Mouse (Mus musculus): ENCODE data around the gene Gpc5.

Gene Gpc5

DNA sequence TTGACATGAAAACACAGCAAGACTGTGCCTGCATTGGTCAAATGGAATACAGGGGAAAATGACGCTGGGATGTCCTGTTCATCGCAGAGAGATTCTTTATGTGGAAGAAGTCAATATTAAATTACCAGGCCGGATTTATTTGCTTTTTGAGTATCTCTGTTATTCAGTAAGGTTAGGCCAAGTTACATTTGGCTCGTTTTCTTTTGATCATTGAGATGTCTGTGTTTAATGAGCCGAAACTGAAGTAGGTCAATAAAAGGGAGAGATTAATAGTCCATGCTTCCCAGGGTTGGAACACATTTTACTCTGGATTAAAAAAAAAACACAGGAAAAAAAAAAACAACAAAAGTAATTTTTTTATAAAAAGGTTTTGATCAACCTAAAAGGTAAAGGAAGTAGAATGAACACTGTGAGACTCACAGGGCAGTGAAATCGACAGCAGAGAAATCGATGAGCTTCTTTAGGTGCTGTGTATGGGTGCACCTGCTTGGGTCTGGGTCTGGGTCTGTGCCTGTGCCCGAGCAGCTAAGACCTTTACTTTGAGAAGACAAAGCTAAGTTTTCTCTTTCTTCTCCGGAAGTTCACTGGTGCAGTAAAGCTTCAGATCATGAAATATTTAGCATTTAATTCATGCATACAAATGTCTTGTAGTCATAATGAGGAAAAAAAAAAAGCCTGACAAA is 8.7 kb downstream of the Gpc5 start:
- DNase-seq (ENCODE audit: extremely low read depth, insufficient read length, low spot score): no peak

DNA sequence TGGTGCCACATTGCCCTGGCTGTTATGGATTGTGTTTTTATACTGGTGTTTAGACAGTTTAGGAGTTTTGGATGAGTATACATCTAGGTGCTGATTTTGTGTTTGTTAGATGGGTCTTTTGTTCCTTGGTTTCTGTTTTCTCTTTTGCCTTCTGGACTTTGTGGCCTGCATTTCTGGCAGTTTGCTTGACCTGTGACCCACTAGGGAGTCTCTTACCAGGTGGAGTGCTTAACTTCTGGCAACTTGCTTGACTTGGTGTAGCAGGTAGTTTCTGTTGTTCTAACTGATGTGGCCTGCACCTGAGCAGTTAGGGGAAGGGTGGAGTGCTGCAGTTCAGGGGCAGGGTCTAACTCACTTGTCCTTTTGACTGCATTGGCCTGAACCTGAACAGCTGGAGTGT is 14.3 kb downstream of the Gpc5 start:
- no peak for DNase-seq (ENCODE audit: extremely low read depth, insufficient read length, low spot score)

DNA sequence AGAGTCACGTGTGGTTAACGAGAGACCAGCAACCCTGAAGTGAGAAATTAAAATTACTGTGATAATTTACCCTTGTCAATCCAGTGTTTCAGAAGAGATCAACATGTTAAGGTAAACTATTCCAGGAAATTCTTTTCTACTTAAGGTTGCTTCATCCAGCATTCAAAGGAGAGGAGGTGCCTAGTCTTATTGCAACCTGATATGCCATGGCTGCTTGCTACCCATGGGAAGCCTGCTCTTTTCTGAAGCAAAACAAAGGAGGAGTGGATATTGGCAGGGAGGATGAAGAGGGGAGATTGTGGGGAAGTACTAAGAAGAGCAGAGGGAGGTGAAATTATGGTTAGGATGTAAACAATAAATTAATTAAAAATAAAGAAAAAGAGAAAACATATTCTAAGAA is 15.5 kb downstream of the Gpc5 start:
- no peak for DNase-seq (ENCODE audit: extremely low read depth, insufficient read length, low spot score)

DNA sequence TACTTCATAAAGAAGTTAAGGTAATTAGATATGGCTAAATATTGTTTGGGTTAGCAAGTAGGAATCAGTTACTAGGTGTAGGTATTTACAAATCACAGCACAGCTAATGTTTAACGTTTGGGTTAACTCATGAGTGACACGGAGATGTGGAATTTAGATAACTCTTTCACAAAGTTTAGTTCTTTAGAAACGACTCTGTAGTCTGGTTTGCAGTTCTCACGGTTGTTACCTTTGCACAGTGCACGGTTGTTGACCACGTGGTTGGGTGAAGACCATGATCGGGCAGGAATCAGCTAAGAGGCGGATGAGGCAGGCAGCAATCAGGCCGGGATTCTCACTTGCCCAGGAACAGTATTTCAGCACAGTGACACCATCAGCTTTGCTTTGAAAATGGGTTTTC is 26.6 kb downstream of the Gpc5 start:
- no peak for DNase-seq (ENCODE audit: extremely low read depth, insufficient read length, low spot score)

DNA sequence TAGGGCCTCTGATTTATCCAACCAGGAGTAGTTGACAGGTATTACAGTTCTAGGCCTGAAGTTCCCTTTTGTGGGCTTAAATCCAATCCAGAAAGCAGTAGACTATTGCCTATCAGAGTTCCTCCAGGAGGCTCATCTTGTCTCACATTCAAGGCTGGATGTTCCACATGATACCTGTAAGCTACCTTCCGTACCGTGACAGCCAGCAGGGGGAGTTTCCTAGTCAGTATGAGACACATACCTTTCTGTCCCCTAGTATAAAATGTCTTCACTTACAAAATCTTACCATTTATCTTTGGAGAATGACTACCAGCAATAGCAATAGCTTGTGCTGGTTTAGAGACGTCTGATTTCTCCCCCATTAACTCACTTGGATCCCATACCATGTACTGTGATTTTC is 56.8 kb downstream of the Gpc5 start:
- no peak for DNase-seq (ENCODE audit: extremely low read depth, insufficient read length, low spot score)

DNA sequence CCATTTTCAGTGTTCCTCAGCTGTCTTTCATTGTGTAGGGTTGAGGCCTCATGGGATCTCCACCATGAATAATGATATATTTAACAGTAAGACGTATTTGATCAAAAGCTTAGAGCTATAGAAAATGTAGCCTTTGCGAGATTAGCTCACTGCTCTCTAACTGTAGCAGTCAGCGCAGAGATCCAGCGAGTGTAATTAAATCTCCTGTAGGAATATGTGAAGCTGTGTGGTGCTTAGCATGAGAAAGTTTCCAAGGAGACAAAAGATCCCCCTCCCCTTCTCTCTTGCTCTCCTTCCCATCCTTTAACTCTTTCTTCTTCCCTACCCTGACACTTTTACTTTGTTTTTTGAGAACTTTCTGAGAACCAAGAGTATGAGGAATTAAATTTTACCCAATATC is 64.6 kb downstream of the Gpc5 start:
- no peak for DNase-seq (ENCODE audit: extremely low read depth, insufficient read length, low spot score)

DNA sequence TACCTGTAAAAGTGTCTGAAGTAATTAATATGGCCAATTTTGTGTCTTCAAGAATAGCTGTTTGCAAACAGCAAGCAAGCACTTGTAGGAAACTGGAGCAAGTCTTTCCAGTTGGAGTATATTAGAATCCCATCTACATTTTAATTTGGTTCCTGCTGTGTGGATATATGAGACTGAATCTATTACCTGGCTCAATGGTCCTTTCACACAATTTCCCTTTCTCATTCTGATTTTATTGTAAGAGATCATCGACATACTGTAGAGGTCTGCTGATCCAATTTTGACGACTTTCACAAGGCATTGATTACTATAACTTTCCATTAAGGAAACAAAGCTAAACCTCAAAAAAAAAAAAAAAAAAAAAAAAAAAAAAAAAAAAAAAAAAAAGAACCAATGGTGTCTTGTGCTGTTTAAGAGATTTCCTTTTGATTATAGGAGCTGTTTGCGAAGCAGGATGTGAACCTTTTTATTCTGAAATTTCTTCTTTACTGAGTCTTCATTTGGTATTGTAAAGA is 85.4 kb downstream of the Gpc5 start:
- no peak for DNase-seq (ENCODE audit: extremely low read depth, insufficient read length, low spot score)

DNA sequence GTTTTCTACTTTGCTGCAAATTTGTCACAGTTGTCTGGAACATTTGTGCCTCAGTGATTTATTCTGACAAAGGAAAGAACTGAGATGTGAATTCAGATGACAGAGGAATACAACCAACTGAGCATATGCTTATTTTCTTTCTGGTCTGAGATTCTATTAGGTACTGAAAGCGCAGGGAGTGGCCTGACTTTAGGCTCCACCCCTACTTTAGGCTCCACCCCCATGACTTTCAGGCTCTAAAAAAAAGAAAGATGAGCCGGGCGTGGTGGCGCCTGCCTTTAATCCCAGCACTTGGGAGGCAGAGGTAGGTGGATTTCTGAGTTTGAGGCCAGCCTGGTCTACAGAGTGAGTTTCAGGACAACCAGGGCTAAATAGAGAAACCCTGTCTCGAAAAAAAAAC is 87.9 kb downstream of the Gpc5 start:
- no peak for DNase-seq (ENCODE audit: extremely low read depth, insufficient read length, low spot score)

DNA sequence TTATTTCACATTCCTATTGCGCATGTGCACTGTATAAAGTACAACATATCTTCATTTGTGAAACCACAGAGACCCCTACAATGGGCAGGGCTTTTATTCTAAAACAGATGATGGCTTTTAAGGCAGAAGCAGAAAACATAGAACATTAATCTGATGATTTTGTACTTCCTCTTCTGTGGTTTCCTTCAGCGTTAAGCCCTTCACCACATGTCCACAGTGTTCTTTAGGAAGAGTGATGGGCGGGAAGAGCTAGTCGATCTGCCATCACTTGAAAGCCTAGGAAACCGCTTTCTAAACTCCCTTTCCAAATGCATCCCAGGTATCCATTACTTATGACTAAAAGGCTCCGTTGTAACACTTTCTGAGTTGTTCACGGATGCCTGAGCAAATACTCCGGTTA is 96.2 kb downstream of the Gpc5 start:
- no peak for DNase-seq (ENCODE audit: extremely low read depth, insufficient read length, low spot score)

DNA sequence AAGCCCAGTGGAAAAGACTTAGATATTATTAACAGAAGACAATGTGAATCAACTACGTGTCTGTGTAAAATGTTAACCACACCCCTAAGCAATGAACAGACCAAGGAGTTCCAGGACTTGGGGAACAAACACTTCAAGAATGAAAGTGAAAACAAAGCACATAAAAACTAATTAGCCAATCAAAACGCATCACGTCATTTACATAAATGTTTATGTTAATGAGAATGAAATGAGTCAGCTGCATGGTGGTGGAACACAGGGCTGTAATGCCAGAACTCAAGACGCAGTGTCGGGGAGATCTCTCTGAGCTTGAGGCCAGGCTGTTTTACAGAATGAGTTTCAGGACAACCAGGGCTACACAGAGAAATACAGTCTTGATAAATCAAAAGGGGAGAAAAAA is 136.1 kb downstream of the Gpc5 start:
- DNase-seq (ENCODE audit: extremely low read depth, insufficient read length, low spot score): no peak

DNA sequence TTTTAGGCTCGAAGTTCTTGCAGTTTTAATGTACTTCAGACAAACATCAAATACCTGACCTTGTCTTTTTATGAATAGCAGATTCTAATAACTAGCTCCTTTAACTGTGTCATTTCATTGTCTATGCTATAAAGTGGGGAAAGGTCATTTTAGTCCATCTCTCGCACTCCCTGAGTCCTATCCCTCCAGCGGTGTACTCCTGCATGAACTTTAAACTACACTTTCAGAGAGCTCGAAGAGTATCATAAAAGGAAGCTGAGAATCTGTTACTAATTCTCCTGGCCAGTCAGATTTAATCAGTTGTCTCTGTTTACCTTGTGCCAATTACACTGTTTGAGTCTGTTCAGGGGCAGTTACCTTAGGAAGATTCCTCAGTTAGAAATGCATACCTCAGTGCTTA is 144.4 kb downstream of the Gpc5 start:
- no peak for DNase-seq (ENCODE audit: extremely low read depth, insufficient read length, low spot score)

DNA sequence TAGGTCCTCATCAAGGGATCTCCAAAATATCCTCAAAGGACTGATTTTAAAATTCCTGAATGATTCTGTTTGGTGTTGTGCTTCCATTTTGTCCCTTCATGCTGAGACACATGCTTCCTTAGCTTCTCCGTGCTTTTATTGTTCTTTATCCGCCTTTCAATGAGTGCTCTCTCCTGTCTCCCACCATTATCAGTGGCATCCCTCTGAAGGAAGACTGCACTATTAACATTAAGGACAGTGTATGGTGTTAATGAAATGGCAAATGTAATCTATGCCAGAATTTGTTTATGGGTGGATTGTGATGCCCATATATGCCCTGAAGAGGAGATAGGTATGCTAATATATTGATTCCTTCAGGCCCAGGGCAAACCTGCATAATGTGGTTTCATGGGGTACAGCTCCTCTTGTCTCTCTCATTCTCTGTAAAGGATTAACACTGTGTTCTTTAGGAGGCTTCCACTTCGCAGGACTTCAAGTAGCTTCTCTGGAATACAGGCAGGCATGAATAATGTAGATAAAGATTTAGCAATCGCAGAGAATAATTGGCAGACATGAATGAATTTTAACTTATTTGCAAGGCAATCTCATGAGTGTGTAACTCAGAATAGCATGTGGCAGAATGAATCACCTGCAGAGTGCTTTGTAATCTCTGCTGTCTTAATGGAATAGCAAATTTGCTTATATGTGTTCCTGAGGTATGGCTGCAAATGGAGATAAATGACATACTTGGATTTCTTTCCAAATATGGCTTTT is 148.8 kb downstream of the Gpc5 start:
- DNase-seq (ENCODE audit: extremely low read depth, insufficient read length, low spot score): no peak

DNA sequence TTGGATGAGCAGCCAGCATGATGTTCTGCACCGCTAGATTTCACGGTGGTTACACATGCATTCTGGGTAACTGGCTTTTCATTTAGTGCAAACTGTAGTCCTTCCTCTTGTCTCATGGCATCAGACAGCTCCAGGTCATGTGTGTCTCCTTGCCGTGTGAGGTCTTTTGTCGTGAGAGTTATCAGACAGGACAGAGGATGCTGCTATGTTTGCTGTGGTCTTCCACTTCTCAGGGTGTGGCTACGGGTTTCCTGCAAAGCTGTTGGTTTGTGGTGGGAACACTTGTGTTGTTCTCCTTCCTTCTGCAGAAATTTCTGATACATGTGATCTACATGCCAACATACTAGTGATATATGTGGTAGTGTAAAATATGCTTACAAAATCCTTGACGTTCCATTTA is 158.5 kb downstream of the Gpc5 start:
- DNase-seq (ENCODE audit: extremely low read depth, insufficient read length, low spot score): no peak

DNA sequence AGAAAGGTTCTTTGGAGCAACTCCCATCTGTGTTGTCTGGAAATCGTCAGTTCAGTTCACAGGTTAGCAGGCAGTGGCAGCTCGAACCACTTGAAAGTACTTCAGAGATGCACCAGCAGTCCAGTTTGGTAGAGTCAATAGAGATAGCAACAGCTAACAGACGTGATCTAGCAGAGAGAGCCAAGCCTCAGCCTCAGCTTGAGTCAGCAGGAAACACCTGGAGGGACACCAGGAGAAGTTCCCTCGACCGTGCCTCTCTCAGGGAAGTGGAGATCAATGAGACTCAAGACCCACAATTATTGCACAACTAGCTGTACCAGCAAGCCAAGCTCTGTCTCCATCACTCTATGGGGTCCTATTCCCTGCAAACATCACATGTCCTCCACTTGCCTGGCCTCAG is 159.8 kb downstream of the Gpc5 start:
- no peak for DNase-seq (ENCODE audit: extremely low read depth, insufficient read length, low spot score)

DNA sequence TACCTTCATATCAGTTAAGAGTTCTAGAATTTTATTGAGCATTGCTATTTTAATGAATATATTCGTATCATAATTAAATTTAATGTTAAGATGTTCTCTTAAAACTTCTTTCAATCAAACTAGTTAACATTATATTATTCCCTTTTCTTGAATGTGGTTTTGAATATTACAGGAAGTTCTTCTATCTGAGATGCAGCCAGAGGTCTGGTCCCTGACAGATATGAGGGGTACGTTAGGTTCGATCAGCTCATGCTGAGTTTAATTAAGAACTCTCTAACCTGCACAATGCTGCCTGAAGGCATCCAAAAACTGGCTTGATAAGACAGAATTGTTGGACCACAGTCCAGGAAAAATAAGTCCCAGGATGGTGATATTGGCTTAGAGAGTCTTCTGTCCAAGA is 161.1 kb downstream of the Gpc5 start:
- no peak for DNase-seq (ENCODE audit: extremely low read depth, insufficient read length, low spot score)

DNA sequence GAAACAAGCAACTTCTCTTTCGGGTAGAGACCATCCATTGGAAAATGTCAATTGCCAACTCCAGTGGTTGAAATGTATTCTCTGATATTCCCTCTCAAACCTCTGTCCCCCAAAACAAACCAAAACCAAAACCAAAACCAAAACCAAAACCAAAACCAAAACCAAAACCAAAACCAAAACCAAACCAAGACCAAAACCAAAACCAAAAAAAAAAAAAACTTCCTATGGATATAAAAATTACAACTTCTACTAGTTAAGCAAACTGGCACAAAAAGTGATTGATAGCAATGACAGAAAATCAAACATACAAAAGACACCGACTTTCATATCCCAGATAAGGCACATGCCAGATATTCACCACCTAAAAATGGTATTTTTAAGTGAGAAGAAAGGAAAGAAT is 161.7 kb downstream of the Gpc5 start:
- DNase-seq (ENCODE audit: extremely low read depth, insufficient read length, low spot score): no peak

DNA sequence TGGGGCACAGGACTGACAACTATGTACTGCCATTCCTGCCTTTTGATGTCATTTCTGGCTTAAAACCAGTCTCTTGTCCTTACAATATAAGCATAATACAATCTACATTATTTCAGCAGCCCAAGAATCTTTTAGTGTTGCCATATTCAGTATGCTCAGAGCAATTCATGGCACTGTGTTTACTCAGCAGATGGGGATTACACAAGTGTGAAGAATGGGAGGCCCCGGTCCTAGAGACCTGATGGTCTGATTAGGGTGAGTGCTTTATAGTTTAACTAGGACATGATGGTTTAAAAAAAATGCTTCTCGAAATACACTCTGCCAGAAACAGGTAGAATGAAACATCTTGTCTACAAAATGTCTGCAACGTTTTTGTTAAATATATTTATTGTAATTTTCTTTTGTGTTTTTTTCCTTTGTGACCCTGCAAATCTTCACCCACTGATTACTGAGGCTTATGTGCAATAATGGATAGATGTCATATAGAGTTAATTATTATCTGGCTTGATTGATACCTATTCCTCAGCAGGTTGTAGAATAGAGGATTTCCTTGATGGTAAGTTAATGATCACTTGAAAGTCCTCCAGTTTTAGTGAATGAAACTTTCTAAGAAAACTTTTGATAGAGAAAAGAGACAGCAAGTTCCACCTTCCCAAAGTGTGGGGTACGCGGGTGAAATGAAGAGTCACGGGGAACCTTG is 177.8 kb downstream of the Gpc5 start:
- DNase-seq (ENCODE audit: extremely low read depth, insufficient read length, low spot score): no peak

DNA sequence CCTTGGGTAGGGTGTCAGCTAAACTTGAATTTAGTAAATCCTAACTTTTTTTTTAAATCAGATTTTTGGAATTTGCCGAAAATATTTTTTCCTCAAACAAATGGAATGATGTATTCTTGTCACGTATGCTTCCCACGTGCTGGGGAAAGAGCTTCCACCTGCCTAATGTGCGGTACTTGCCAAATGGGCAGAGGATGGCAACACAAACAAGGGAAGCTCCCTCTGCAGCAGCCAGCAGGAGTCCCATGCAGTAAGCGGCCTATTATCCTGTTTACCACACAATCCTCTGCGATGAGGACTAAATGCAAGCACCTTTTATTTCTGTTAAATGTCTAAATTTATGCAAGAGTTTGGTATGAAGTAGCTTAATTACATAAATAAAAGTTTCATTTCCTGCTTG is 178.4 kb downstream of the Gpc5 start:
- no peak for DNase-seq (ENCODE audit: extremely low read depth, insufficient read length, low spot score)

DNA sequence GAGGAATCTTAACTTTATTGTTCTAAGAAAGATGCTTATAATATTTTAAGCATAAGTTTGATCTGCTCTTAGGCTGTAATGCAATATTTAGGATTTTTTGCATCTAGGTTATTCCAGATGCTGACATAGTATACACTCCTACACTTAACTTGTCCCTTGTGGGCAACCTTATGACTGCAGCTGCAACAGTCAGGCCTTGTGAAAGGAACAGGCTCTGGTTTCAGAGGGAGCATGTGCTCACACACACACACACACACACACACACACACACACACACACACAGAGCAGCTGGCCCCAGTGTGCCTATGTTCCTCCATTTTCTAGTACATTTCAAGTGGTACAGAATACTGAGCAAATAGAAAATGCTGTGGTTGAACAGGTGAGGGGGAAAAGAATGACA is 190.8 kb downstream of the Gpc5 start:
- DNase-seq (ENCODE audit: extremely low read depth, insufficient read length, low spot score): no peak

DNA sequence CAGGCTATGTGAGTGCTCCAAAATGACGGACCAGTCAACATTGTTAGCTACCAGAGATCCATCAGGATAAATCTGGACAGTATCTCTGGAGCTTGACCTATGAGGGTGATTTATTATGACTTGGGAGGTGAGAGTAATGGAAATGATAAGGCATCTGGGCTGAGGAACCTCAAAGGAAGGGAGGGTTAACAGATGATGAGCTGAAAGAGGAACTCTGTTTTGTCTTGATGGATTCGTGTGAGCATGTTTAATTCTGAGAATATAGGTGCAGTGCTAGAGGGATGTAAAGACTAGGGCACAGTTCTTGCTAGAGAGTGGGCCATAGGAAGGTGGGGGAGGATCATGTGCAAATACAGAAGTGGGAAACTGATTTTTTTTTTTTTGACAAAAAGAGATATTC is 232.2 kb downstream of the Gpc5 start:
- DNase-seq (ENCODE audit: extremely low read depth, insufficient read length, low spot score): no peak

DNA sequence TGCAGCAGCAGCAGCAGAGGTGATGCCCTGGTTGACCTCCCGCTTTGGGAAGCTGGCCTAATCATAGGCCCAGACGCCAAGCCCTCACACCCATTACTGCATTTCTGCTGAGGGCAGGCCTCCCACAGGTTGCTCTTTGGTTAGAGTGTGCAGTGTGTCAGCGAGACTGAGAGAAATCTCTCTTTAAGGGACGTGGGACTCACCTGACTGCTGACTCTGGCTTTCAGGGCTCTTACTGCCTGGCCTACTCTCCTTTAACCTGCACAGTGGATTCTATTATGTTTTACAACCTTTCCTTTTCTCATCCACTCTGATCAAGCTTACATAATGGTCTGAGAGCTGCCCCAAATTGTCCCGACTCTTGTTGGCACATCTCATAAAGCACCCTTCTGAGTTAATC is 234.4 kb downstream of the Gpc5 start:
- DNase-seq (ENCODE audit: extremely low read depth, insufficient read length, low spot score): no peak

DNA sequence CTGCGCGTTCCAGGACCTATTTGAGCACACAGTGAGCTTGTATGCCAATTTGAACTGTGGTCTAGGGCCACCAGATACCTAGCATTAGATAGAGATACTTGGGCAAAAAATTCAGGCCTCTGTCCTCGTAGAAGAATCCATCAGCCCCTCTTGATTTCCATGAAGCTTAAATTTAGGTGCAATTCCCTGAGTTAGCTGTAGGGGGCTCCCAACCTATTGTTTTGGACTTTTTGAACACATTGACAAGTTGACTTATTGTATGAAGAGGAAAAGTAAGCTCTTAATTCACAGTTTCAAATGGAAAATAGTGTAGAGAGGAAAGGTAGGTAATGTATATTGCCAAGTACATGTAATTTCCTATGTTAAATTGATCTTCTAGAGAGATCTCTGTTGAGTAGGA is 247.1 kb downstream of the Gpc5 start:
- no peak for DNase-seq (ENCODE audit: extremely low read depth, insufficient read length, low spot score)

Measured in 3134 (cell line).